Mouse (Mus musculus): ENCODE data around the gene Cpb1.

Cpb1 gene

DNA sequence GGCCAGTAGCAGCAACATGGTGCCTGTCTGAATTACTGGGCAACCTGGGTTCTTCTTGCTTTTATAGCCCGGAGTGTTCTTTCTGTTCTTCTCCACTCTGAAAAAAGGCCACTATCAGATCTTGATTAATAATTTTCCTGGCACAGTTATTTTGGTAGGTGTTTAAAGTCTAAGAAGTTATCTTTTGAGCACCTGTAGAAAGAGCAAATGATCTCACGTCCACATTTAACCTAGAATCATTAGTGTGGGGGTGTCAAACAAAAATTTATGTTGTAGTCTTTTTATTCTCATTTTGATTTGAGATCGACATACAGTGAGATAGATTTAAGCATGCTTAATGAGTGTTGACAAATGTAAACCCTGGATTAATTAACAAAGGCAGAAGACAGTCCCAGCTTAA is at the start of gene Cpb1:
Cpb1 (minus strand) TSS at position 101 of the 400 bp plus-strand sequence.
- DNase-seq = no peak

DNA sequence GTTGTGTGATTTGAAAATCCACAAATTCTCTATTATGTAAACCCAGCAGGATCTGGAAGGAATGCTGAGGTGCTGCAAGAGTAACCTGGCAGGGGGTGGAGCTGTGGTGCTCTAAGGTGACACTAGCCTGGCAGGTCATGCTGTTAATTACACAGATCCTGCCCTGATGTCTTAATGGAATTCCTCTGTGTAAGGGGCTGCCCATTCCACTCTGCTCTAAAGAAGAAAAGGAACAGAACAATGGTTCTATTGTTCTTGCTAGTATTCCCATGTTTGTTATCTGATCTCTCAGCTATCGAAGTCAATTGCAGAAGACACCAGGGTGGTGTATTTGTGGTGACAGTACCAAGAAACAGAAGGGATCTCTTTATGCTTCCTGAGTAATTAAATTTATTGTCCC is 41.7 kb upstream of the Cpb1 start:
- no peak for DNase-seq

DNA sequence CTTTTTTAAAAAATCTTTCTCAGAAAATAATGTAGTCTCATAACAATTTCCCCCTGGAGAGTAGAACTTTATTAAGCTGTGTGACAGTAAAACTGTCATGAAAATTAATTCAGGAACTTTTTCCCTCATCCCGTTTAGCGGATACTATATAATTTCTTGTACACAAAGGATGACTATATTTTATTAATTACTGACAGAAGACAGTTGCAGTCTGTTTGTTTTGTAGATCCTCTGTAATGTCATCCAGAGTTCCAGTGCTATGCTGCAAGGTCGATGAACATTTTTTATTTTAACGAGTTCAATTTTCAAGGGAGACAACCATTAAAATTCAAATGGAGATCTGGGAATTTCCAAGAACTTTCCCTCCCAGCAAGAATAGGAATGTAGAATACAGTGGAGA is 33.6 kb upstream of the Cpb1 start:
- no peak for DNase-seq

DNA sequence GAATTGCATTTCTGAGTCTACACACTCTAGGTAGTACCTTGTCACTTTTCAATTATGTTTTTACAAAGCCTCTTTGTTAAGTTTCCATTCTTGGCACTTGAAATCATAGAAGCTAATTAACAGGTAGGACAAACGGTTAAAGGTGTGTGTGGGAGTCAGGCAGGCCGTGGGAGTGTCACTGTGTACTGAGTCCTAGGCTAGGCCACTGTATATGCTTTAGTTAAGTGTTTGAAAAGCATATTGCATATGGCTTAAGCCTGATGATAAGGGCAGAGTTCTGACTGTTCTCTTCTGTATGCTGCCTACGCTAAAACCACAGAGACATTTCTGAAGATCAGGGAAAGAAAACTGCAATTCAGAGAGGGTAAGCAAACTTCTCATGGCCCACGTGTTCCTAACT is 31.7 kb upstream of the Cpb1 start:
- DNase-seq = no peak

DNA sequence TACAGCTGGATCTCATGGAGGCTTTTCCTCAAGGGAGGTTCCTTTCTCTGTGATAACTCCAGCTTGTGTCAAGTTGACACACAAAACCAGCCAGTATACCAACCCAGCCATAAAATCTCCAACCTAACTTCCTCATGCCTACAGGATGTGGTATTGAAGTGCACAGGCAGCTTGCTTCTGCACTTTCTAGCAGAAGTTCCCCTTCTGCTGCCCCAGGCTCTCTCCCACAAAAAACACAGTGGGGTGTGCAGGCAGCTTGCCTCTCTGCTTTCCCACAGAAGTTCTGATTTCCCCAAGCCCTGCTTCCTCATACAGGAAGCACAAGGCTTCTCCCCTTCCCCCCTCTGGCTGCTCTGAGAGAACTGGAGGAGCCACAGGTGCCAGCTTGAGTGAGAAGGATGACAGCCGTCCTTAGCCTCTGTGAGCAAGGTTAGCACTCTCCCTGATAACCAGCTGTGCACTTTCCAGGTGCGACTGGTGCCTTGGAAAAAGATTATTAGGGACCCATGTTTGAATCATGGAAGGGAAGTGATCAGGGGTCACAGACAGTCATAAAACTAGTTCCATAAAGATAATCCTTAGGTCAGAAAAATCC is 29.3 kb upstream of the Cpb1 start:
- no peak for DNase-seq

DNA sequence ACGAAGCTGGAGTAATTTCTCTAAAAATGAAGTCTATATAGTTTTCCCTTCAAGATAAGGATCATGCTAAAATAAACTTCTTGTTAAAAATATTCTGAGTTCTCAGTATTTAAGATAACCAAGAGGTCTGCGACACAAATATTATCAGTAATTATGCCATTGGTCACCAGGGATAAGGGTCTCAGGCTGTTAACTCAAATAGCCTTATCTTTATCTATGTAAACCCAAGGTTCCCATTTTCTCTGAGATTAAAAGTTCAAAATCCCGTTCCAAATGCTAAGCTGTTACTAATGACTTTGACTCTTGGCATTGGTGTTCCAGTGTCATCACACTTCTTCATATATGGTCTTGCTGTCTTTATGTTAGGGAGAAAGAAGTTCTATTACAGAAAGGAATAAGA is 20.0 kb upstream of the Cpb1 start:
- no peak for DNase-seq

DNA sequence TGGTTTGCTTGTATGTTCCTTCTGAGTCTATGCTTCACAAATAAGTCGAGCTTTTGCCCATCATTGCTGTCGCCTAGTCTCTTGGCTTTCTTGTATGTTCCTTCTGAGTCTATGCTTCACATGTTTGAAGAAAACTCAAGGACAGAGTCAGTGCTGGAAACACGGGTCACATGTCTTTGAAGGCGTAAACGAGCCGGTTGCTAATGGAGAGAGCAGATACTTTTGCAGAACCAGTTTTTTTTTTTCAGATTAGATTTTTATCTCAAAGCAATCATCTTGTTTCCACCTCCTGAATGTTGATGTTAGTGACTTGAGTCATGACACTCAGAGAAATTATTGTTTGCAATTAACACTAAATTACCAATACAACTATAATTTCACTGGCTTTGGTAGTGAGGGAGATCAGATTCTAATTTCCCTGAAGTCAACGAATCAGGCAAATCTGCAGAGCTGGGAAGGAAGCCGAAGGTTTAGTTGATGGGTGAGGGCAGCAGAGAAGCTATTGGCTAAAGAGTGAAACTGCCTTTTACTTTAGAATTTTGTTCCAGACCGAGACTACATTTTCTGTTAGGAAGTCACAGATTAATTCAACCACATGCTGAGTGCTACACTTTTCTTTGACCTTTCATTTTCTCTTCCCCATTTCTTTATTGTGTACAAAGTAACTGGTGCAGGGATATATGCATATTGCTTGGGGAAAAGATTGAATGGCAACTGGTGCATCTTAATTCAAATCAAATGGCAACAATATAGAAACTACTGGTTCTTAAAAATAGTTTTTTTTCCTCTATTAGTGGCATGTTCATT is 19.2 kb upstream of the Cpb1 start:
- no peak for DNase-seq

DNA sequence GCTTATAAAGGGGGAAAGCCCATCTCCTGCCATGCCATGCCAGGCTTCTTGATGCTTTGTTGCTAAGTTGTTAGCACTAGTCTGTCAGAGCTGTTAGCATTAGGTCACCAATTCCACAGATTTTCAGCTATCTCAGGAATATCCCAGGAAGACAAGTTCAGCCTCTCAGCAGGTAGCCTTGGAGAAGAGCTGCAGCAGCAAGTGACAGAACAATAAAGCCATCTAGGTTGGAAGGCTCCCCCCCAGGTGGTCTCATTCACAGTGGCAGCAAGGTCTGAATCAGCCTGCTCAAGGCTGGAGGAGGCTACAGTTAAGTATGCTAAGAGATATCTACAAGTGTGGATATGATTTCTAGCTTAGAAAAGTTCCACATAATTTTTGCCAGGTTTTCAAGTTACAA is 15.8 kb upstream of the Cpb1 start:
- DNase-seq = no peak

DNA sequence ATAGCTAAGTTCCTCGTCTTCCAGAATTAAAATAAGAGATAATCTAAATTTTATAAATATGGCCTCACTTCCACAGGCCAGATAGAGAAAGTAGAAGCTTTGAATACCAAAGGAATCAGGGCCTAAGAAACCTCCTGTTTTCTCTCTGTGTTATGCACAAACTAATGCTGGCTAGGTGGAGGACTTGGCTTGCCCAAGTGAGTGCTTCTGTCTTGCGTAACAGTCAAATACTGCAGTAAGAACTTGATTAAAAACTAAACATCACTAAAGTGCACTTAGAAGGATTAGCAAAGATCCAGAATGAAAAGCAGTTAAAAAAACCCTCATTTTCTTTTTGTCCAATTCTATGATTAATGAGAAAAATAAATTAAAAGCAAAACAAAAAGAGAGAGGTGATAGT is 13.2 kb upstream of the Cpb1 start:
- DNase-seq = no peak

DNA sequence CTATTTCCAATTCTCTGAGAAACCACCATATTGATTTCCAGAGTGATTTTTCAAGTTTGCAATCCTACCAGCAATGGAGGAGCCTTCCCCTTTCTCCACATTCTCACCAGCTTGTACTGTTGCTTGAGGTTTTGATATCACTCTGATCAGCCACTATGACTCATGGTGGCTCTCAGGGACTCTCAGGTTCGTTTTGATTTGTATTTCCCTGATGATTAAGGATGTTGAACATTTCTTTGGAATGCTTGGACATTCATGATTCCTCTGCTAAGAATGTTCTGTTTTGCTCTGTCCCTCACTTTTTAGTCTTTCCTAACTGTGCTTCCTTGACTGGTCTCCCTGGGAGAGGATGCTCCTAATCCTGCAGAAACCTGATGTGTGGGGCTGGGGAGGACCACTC is 6.3 kb upstream of the Cpb1 start:
- no peak for DNase-seq

DNA sequence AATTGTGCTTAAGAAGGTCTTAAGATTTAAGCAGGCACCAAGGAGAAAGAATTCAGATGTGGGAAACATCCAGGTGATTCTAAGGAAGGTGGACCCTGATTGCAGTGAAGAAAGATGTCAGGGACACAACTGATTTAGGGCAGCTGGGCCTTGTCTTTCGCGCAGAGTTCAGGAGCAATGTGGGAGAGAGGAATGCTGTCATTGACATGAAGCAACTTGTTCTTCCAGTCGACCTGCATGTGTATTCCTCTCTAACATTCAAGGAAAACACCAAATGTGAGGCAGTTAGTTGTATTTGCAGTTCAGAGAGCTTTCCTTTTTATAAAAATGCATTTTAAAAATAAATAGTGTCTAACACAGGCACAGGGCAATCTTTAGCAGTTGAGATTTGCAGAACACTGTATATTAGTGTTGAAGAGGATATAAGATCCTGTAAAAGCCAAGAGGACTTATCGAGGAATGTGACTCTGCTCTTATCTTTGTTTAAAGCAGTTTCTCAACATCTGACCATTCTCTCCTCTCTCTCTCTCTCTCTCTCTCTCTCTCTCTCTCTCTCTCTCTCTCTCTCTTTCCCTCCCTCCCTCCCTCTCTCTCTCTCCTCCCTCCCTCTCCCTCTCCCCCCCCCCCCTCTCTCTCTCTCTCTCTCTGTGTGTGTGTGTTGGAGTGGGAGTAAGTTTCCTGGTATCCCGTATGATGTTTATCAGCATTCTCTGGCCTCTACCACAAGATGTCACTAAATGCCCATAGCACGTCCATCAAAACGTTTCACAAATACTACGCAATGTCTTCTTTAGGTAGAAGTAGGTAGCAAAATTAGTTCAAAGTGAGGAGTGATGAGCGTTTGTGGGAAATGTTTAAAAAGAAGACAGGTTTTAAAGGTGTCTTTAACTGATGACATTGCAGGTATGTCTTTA is 20.7 kb downstream of the Cpb1 start:
- no peak for DNase-seq

DNA sequence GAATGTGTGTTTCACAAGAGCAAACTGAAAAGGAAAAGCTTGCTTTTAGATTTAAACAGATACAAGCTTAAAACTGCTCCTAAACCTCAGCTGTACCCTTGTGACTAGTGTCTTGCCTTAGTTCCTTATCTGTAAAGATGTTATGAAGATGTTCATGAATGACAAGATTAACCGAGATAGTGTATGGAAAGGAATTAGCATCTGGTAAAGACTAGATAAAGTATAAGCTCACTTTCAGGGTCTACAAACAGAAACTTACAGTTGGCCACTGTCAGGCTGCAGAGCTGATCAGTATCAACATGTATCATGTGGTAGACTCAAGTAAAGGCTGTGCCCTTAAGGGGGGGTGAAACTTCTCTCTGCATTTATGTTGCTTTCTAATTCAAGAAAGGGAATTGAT is 31.6 kb downstream of the Cpb1 start:
- DNase-seq = no peak

DNA sequence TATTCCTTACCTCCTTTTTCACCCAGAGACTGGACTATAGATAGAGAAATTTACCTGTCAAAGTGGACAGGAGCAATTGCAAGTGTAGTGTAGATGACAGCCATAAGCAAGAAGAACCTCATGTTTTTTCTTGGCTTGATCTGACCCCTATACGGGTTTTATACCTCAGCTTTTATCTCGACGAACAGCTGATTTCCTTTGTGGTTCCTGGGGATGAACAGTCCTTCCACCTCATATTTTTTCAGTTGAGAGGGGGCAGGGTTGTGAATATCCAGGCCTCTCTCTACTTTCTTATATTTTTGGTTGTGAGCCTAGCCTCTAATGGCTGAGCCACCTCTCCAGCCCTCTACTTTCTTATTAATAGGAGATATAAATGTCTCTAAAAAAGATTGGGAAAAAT is 33.5 kb downstream of the Cpb1 start, which contains the start of gene Cpa3:
Cpa3 (minus strand) TSS at position 132 of the 400 bp plus-strand sequence.
- DNase-seq = no peak

DNA sequence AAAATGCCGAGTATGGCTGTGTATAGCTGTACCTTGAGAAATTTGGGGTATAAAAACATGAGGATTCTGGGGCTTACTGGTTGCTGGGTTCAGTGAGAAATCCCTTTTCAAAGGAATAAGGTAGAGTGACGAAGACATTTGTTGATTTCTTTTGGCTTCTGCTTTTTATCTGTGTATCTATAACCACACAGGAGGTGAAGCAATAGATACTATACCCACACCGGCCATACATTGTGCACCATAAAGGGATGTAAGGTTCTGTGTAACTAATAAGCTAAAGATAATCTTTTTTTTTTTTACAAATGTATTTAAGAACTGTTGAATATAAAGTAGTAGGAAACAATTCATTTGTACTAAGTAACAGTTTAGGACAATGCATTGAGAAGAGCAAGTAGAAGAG is 35.8 kb downstream of the Cpb1 start:
- DNase-seq = no peak

DNA sequence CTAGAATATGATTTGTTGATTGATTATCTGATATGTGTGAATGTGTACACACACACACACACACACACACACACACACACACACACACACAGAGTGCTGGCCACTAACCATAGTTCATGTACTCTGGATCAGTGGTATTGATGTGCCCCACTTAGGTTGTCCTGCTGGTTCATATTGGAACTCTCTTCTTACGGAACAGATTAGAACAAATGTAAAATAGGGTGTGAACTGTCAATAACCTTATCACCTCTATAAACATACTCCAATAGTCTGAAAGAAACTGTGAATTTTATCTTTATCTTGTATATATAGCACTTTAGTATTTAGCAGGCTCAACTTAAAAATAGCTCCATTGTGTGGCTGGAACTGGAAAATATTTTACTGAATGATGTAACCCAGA is 38.6 kb downstream of the Cpb1 start:
- no peak for DNase-seq

DNA sequence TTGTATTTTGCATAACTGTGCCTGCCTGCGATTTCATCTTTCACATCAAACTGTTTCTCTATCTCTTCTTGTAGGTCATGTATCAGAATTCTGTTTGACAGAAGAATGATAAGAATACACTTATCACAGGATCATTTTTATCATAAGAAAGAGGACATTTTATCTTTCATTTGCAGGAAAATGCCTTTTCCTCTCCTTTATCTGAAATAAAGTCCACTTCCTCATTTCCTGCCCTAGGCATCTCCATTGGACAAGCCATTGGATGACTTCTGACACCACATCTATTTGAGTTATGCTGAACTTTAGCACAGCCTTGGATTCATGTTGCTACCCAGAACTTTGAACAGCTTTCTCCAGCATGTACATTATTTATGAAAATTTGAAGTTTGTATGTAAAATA is 46.5 kb downstream of the Cpb1 start:
- DNase-seq = no peak

DNA sequence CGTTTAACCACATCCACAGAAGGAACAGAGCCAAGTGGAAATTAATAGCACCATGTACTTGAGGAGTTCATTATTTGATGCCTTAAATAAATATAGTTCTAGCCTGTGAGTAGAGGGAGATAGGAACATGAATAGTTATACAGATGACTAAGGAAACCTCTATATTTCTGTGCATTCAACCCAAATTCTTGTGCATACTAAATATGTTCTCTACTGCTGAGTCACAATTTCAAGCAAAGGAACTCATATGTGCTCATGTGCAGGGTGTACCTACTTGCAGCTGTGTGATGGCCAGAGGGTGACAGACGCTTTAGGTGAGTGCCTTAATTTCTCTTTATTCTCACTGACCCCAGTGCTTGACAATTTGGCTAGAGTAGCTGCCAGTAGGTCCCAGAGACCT is 50.1 kb downstream of the Cpb1 start:
- no peak for DNase-seq

DNA sequence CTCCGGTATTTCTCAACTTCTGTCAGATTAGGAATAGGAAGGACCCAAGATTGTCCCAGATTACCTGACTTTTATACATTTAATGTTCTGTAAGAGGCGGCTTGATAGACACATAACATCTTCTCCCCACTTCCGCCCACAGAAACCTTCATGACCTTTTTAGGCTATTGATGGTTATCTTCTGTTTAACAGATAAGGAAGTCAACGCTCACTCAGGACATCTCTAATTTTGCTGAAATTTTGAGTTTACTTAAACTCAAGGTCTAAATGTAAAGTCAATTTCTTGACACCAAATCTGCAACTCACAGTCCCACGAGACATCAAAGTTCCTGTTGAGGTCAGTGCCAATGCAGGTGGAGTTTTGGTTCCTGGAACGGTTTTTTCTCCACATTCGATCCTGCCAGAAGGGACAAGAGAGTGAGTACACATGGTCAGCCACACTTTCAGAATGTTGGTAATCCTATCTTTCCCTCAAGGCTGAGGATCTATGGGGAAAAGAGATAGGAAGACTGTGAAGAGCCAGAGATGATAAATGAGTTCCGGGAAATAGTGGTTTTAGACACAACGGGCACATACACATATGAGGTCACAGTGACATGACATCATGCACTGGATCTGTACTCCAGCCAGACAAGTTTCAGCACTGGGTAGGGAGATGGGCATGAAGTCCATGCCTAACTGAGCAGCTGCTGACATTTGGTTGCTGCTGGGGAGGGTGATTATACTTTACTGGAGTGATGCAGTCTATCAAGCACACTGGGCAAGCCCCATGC is 52.4 kb downstream of the Cpb1 start:
- DNase-seq = no peak

DNA sequence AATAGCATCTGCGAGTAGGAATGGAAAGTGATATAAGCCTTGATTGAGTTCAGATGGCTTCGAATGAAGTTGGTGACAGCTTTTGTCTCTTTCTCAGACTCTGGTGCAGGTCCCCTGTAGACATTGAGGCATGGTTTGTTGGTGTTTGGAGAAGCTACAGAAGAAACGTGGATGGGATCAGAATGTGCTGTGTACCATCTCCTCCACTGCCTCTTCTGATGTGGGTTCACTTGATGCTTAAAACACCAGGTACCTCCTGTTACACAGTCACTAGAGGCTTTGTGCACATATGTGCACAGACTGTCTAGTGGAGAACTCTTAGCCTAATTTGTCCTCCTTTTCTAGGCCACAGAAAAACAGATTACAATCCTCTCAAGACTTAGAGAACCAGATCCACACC is 53.4 kb downstream of the Cpb1 start:
- DNase-seq = no peak

DNA sequence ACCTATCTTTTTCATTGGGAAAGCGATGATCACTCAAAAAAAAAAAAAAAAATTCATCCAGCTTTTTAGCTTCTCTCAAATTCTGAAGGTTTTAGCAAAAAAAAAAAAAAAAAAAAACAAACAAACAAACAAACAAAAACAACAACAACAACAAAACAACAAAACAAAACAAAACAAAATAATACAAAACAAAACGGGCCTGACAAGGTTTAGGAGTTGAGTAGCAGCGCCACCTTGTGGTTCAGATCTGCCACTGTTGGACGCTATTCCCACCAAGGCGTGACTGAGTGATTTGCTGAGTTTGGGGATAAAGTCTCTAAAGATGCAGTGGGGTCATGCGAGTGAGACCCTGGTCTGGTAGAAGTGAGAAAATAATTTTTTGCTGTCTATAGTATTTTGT is 76.7 kb downstream of the Cpb1 start:
- peak; percentile 25 for DNase-seq
